Mouse (Mus musculus): ENCODE measurements at regions not wholly inside any gene's neighbourhood (a gene's known extent, or its start where the extent isn't known, plus 50 kb on each side); places are given as distances from the start of the nearest gene placed in this dataset.

DNA sequence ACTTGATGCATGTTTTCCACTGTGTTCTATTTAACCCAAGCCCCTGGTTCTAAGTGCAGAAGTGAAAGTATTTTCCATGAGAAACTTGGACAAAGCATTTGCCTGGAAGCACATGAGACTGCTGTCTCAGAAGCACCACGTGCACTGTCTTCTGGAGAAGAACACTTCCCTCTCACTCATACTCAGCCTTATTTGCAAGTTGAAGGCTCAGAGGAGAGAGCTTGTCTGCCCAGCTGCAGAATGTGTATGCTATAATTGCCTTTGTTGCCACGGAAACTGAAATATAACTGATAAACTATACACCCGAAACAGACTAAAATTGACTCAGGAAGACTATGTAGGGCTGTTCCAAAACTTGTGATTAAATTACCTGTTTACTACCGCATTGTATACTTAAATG lies 3230.3 kb downstream of the 9330182O14Rik start:
- TF ChIP-seq USF1 (IDR thresholded peaks at IDR 0.05; ENCODE audit: low read depth): no peak
- no peak for TF ChIP-seq E2F4 (IDR thresholded peaks at IDR 0.05; ENCODE audit: insufficient read depth)
- TF ChIP-seq TCF3 (IDR thresholded peaks at IDR 0.05; ENCODE audit: insufficient read length, low read depth): no peak

All from myocyte (in vitro differentiated cells).